Mouse (Mus musculus): ENCODE measurements around the gene Flywch2. TPM values are rescaled to one million over a fixed set of nuclear protein-coding genes. Genes with fewer than 3 reads are reported as not detected.
A peak's percentile ranks its signal among the peaks of the same experiment; 100 is the strongest.
"Not testable (repeated sequence)": the region's sequence is repeated elsewhere in the genome, so short reads cannot be mapped to it uniquely, and the experiment has no call there.

Flywch2 gene
- polyA plus RNA-seq, 3 experiments from 2014 or later = 1.3 to 3.1 (median 2.3) TPM

GRCm38 (mm10) chr17:23790269-23791078 is 4.6 kb upstream of the Flywch2 start, which contains the start of gene Srrm2:
TSS of gene Srrm2 (plus strand) at chr17:23790532.
- ATAC-seq = peak; percentile 27

GRCm38 (mm10) chr17:23789749-23790268 is 3.9 kb upstream of the Flywch2 start:
- ATAC-seq = no peak

GRCm38 (mm10) chr17:23788973-23789372 is 3.1 kb upstream of the Flywch2 start:
- ATAC-seq = no peak

- peak; percentile 25 for ATAC-seq
These were observed 640 bp upstream of the Flywch2 start for GRCm38 (mm10) chr17:23786510-23786931.

- ATAC-seq = no peak
These were observed 2.5 kb downstream of the Flywch2 start for GRCm38 (mm10) chr17:23783352-23783751.

- no peak for ATAC-seq
These were observed 7.4 kb downstream of the Flywch2 start for GRCm38 (mm10) chr17:23778447-23778846.

- no peak for ATAC-seq
These were observed 8.7 kb downstream of the Flywch2 start for GRCm38 (mm10) chr17:23777141-23777540.

GRCm38 (mm10) chr17:23776216-23776615 is 9.7 kb downstream of the Flywch2 start:
- no peak for ATAC-seq

- peak; percentile 54 for ATAC-seq
These were observed 11.8 kb downstream of the Flywch2 start for GRCm38 (mm10) chr17:23774090-23774489.

- ATAC-seq = no peak
These were observed 12.2 kb downstream of the Flywch2 start for GRCm38 (mm10) chr17:23773676-23774075.

GRCm38 (mm10) chr17:23772219-23772556 is 13.7 kb downstream of the Flywch2 start:
- ATAC-seq = not testable (repeated sequence)

GRCm38 (mm10) chr17:23771284-23772218 is 14.3 kb downstream of the Flywch2 start, which contains the start of gene Flywch1:
TSS of gene Flywch1 (minus strand) at chr17:23771602.
- ATAC-seq = peak; percentile 99

- no peak for ATAC-seq
These were observed 15.0 kb downstream of the Flywch2 start for GRCm38 (mm10) chr17:23770896-23771283.

- ATAC-seq = no peak
These were observed 15.4 kb downstream of the Flywch2 start for GRCm38 (mm10) chr17:23770493-23770892.

- ATAC-seq = no peak
These were observed 22.9 kb downstream of the Flywch2 start for GRCm38 (mm10) chr17:23762976-23763375.

- no peak for ATAC-seq
These were observed 24.7 kb downstream of the Flywch2 start for GRCm38 (mm10) chr17:23761155-23761554.

- no peak for ATAC-seq
These were observed 25.6 kb downstream of the Flywch2 start for GRCm38 (mm10) chr17:23760231-23760630.

GRCm38 (mm10) chr17:23758801-23759200 is 27.1 kb downstream of the Flywch2 start:
- no peak for ATAC-seq

GRCm38 (mm10) chr17:23757581-23757980 is 28.3 kb downstream of the Flywch2 start:
- ATAC-seq = no peak

GRCm38 (mm10) chr17:23755689-23756088 is 30.2 kb downstream of the Flywch2 start:
- ATAC-seq = no peak

GRCm38 (mm10) chr17:23749400-23750191 is 36.3 kb downstream of the Flywch2 start:
- ATAC-seq = no peak

All from inflammation-experienced regulatory T-cells, adult 6 months (primary cell).